ENCODE assay signal across 23 mouse cellular contexts in genomic region chr10:21269920-21270319, GRCm38 (mm10).
"Had no signal": no experiment of that assay in that cellular context is flagged by ENCODE, and none has a peak within 500 bp of the region (broad histone marks: within the 10 kb centered on the region; RNA-seq: fewer than 3 reads in every experiment).

No protein-coding gene starts in this region.

- H3K4me1 ChIP-seq: heart, embryonic 12.5 days; hindbrain, embryonic 10.5 days; hindbrain, embryonic 12.5 days; intestine, embryonic 15.5 days; limb, embryonic 10.5 days; limb, embryonic 12.5 days had no signal

- H3K27me3 ChIP-seq: heart, embryonic 12.5 days; hindbrain, embryonic 12.5 days; intestine, embryonic 15.5 days; limb, embryonic 12.5 days had no signal

- DNase-seq: gastrocnemius, postnatal 14 days; gastrocnemius, postnatal 36 days; heart, adult 11 months; heart, adult 2 months; heart, postnatal 10 days; heart, postnatal 4 days; kidney, adult 18-20 months; kidney, adult 8-10 months; kidney, postnatal 10 days; kidney, postnatal 25 days; kidney, postnatal 4 days had no signal

- H3K27ac ChIP-seq: heart, adult 2 months; hindbrain, embryonic 10.5 days; hindbrain, embryonic 12.5 days; hindbrain, embryonic 14.5 days; intestine, embryonic 15.5 days; layer of hippocampus, adult 2 months; left cerebral cortex, adult 2 months; limb, embryonic 10.5 days; limb, embryonic 12.5 days had no signal

- H3K9me3 ChIP-seq: heart, embryonic 12.5 days; hindbrain, embryonic 10.5 days; hindbrain, embryonic 12.5 days; intestine, embryonic 15.5 days; limb, embryonic 10.5 days; limb, embryonic 12.5 days had no signal

- H3K4me3 ChIP-seq: heart, adult 2 months; heart, embryonic 12.5 days; hindbrain, embryonic 10.5 days; hindbrain, embryonic 12.5 days; intestine, embryonic 15.5 days; layer of hippocampus, adult 2 months; left cerebral cortex, adult 2 months; limb, embryonic 10.5 days; limb, embryonic 12.5 days had no signal

- H3K36me3 ChIP-seq: heart, embryonic 12.5 days; hindbrain, embryonic 10.5 days; hindbrain, embryonic 12.5 days; intestine, embryonic 15.5 days; limb, embryonic 10.5 days; limb, embryonic 12.5 days had no signal

- ATAC-seq: hindbrain, embryonic 16.5 days; inflammation-experienced regulatory T-cells, adult 6 months; intestine, embryonic 15.5 days; intestine, postnatal 0 days had no signal

- H3K9ac ChIP-seq: heart, embryonic 12.5 days; hindbrain, embryonic 12.5 days; hindbrain, embryonic 14.5 days; intestine, embryonic 15.5 days; limb, embryonic 12.5 days had no signal

- H3K4me2 ChIP-seq: heart, embryonic 12.5 days; hindbrain, embryonic 12.5 days; hindbrain, embryonic 14.5 days; intestine, embryonic 15.5 days; limb, embryonic 12.5 days had no signal
